In genomic region chr11:90000666-90001065, GRCm38 (mm10) we compare ENCODE assay signal across 36 mouse cellular contexts. TPM values are rescaled to one million over a fixed set of nuclear protein-coding genes. Genes with fewer than 3 reads are reported as not detected.
"Had no signal": no experiment of that assay in that cellular context is flagged by ENCODE, and none has a peak within 500 bp of the region (broad histone marks: within the 10 kb centered on the region; RNA-seq: fewer than 3 reads in every experiment).

No protein-coding gene starts in this region.

- ATAC-seq: hindbrain, embryonic 16.5 days; hindbrain, postnatal 0 days; inflammation-experienced regulatory T-cells, adult 6 months; intestine, embryonic 15.5 days; intestine, embryonic 16.5 days; intestine, postnatal 0 days had no signal

- H3K4me3 ChIP-seq: heart, embryonic 10.5 days; heart, embryonic 12.5 days; heart, embryonic 13.5 days; heart, embryonic 15.5 days; hindbrain, embryonic 10.5 days; hindbrain, embryonic 12.5 days; hindbrain, embryonic 13.5 days; hindbrain, embryonic 15.5 days; intestine, embryonic 15.5 days; kidney, embryonic 15.5 days; layer of hippocampus, adult 2 months had no signal

- H3K9ac ChIP-seq: heart, embryonic 12.5 days; heart, embryonic 13.5 days; heart, embryonic 15.5 days; hindbrain, embryonic 12.5 days; hindbrain, embryonic 13.5 days; hindbrain, embryonic 14.5 days; hindbrain, embryonic 15.5 days; intestine, embryonic 15.5 days; kidney, embryonic 15.5 days had no signal

- H3K4me2 ChIP-seq: heart, embryonic 11.5 days; heart, embryonic 12.5 days; heart, embryonic 13.5 days; heart, embryonic 15.5 days; hindbrain, embryonic 12.5 days; hindbrain, embryonic 13.5 days; hindbrain, embryonic 14.5 days; hindbrain, embryonic 15.5 days; intestine, embryonic 15.5 days; kidney, embryonic 15.5 days had no signal

- H3K4me1 ChIP-seq: intestine, embryonic 15.5 days had no signal

- H3K9me3 ChIP-seq: heart, embryonic 10.5 days; heart, embryonic 12.5 days; heart, embryonic 13.5 days; heart, embryonic 15.5 days; hindbrain, embryonic 10.5 days; hindbrain, embryonic 12.5 days; hindbrain, embryonic 13.5 days; hindbrain, embryonic 15.5 days; intestine, embryonic 15.5 days; kidney, embryonic 15.5 days had no signal

- H3K27ac ChIP-seq: heart, embryonic 10.5 days; heart, embryonic 13.5 days; heart, embryonic 15.5 days; hindbrain, embryonic 10.5 days; hindbrain, embryonic 12.5 days; hindbrain, embryonic 13.5 days; hindbrain, embryonic 14.5 days; hindbrain, embryonic 15.5 days; hindbrain, postnatal 0 days; intestine, embryonic 15.5 days; kidney, embryonic 15.5 days; kidney, postnatal 0 days; layer of hippocampus, adult 2 months had no signal

- H3K27me3 ChIP-seq: heart, embryonic 12.5 days; heart, embryonic 13.5 days; heart, embryonic 15.5 days; hindbrain, embryonic 12.5 days; hindbrain, embryonic 15.5 days; intestine, embryonic 15.5 days; kidney, embryonic 15.5 days had no signal

- H3K36me3 ChIP-seq: heart, embryonic 10.5 days; heart, embryonic 12.5 days; heart, embryonic 13.5 days; heart, embryonic 15.5 days; hindbrain, embryonic 10.5 days; hindbrain, embryonic 12.5 days; hindbrain, embryonic 13.5 days; hindbrain, embryonic 15.5 days; intestine, embryonic 15.5 days; kidney, embryonic 15.5 days had no signal

- DNase-seq: heart, postnatal 10 days; heart, postnatal 14 days; heart, postnatal 36 days; heart, postnatal 4 days; kidney, adult 11 months; kidney, adult 18-20 months; kidney, adult 2 months; kidney, adult 8-10 months; kidney, adult 9 months; kidney, postnatal 10 days; kidney, postnatal 14 days; kidney, postnatal 25 days; kidney, postnatal 36 days; kidney, postnatal 4 days; layer of hippocampus, adult 9-11 months; layer of hippocampus, postnatal 36 days had no signal

RNA-seq across cellular contexts. Expression of gene Tmem100, which starts 29.5 kb away (rescaled TPM):
- total RNA-seq: hematopoietic stem cell, adult 5-6 weeks had no signal
- polyA plus RNA-seq: inflammation-experienced regulatory T-cells, adult 6 months had no signal
